Mouse (Mus musculus) limb, embryonic 14.5 days (tissue): ENCODE results near the gene Cdpf1. TPM values are rescaled to one million over a fixed set of nuclear protein-coding genes. Genes with fewer than 3 reads are reported as not detected.

Source experiments
- ATAC-seq: fragments of 200-750 bp; cut with Nextera tagmentation; 2 replicates; pipeline ENCODE4 v1.8.0; 2017; ENCODE audit warnings: low read depth, moderate number of reproducible peaks, moderate TSS enrichment; ENCODE audit not compliant: low FRiP score
- DNase-seq: peaks from one replicate; pipeline ENCODE4 v3.0.0-alpha.2; 2015; ENCODE audit warnings: low spot score
- H3K27ac ChIP-seq: fragments of 300-500 bp; sonication (generic); replicated peaks from 2 replicates; pipeline ENCODE4 v1.5.1; 2014; ENCODE audit warnings: low read depth, mild to moderate bottlenecking, low read length, moderate library complexity, mixed read lengths
- H3K27me3 ChIP-seq: fragments of 300-500 bp; sonication (generic); 2 replicates; pipeline ENCODE4 v1.6.1; 2014; ENCODE audit warnings: low read length, mixed read lengths; ENCODE audit not compliant: control insufficient read depth, insufficient read depth
- H3K36me3 ChIP-seq: fragments of 300-500 bp; sonication (generic); 2 replicates; pipeline ENCODE4 v1.6.1; 2014; ENCODE audit warnings: mild to moderate bottlenecking, low read length, moderate library complexity, mixed read lengths; ENCODE audit not compliant: control insufficient read depth, insufficient read depth
- H3K4me1 ChIP-seq: fragments of 300-500 bp; sonication (generic); 2 replicates; pipeline ENCODE4 v1.6.1; 2014; ENCODE audit warnings: antibody characterized with exemption, low read length, mixed read lengths; ENCODE audit not compliant: control insufficient read depth, insufficient read depth
- H3K4me2 ChIP-seq: fragments of 300-500 bp; sonication (generic); replicated peaks from 2 replicates; pipeline ENCODE4 v1.6.1; 2014; ENCODE audit warnings: low read depth, mild to moderate bottlenecking, low read length, moderate library complexity; ENCODE audit not compliant: severe bottlenecking
- H3K4me3 ChIP-seq: fragments of 300-500 bp; sonication (generic); replicated peaks from 2 replicates; pipeline ENCODE4 v1.5.1; 2014; ENCODE audit warnings: low read length
- H3K9ac ChIP-seq: fragments of 300-500 bp; sonication (generic); 2 replicates; pipeline ENCODE4 v1.6.1; 2014; ENCODE audit warnings: mild to moderate bottlenecking, low read depth, low read length, moderate library complexity; ENCODE audit not compliant: severe bottlenecking
- H3K9me3 ChIP-seq: fragments of 300-500 bp; sonication (generic); 2 replicates; pipeline ENCODE4 v1.6.1; 2016; ENCODE audit warnings: low read length; ENCODE audit not compliant: control insufficient read depth
- POLR2A ChIP-seq: fragments of 200-500 bp; IDR thresholded peaks from 2 replicates; pipeline ENCODE4 v1.8.0; 2012; ENCODE audit warnings: inconsistent platforms, mild to moderate bottlenecking, moderate library complexity, borderline replicate concordance; ENCODE audit not compliant: insufficient read depth, insufficient read length; ENCODE audit errors: extremely low read depth
- WGBS: fragments of 180-500 bp; shearing (Covaris S2); extraction: QIAGEN DNeasy Blood & Tissue Kit; methylation state at CpG from one replicate; pipeline ENCODE4 v1.1.7; 2014; 5-methylcytosine and 5-hydroxymethylcytosine counted together
- polyA plus RNA-seq, 2 experiments: library from polyadenylated mRNA; depleted of rRNA in 1 of 2; stranded (reverse) in 1 of 2; unstranded in 1 of 2; fragments of >200 nt; fragmentation: Nextera tagmentation in 1 of 2; extraction: Ambion mirVana in 1 of 2; gene quantifications; 2 replicates each; pipeline versions ENCODE4 v1.2.1 to v1.2.3; 2012 to 2014

Cdpf1 gene
- polyA plus RNA-seq, 2 experiments, result 25.0 to 32.5 TPM

DNA sequence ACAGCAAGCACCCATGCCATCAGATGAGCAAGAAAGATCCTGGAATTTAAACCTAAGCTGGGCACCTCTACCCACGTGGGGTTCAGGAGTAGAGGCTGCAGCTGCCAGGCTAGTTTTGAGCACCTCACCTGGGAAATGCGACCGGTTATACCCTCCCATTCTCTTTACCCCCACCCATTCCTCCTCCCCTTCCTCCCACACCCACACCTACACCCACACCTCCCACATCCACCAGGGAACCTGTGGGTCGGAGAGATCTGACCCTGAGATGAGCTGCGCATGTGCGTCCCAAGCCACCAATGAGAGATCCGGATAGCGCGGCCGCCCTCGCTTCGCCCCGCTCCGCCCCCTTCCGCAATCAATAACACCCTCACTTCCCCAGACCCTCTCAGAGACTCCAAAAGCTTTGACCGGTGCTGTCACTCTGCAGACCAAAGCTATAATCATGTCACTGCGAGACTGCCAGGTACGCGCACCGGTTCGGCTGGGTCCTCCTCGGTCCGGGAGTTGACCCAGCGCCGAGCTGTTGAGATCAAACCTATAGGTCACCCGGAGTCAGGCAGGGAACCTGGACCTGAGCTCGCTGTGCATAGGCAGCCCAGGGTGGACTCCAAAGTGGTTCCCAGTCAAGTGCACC, 20.6 kb upstream of the Cdpf1 start, which contains the start of gene Ttc38:
Gene Ttc38 (plus strand): TSS at position 353 of the 637 bp plus-strand sequence.
- under 1% methylated on average over 27 of the region's 27 CpGs for WGBS

DNA sequence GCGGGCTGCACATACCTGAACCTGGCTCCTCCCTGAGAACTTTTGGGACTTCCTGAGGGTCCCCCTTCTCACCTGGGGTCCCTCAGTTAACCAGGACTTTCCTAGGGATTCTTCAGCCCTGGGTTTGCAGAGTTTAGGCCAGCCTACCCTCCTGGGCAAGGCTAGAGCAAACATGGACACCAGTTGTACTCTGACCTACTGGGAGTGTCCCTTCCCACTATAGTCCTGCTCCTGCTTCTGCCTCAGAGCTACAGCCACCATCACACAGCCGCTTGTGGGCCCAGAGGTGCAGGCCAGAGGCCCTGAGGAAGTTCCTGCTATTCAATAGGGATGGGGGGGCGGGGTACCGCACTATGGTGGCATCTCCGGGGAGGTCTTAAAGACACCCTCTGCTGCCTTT, 18.0 kb upstream of the Cdpf1 start:
- no peak for DNase-seq
- Histone ChIP-seq H3K27ac (no peak overlapping the region), H3K36me3 (no peaks in the 10 kb centered on the region), H3K27me3 (no peaks in the 10 kb centered on the region), H3K9ac (no peak overlapping the region), H3K4me2 (no peak overlapping the region), H3K4me3 (no peak overlapping the region), H3K4me1 (peaks cover 8% of the 10 kb centered on the region), H3K9me3 (no peaks in the 10 kb centered on the region)
- no peak for TF ChIP-seq POLR2A
- no peak for ATAC-seq
- 67% methylated on average over 5 of the region's 5 CpGs for WGBS

More for the DNA sequence above, 20.6 kb upstream of the Cdpf1 start, which contains the start of gene Ttc38:
- Histone ChIP-seq H3K9ac (peak within 1 kb of the TSS; percentile 52), H3K4me1 (peaks cover 8% of the 10 kb centered on the region), H3K36me3 (0 out of 2 replicates have a peak, but pooled peaks cover 5% of the 10 kb centered on the region), H3K4me2 (peak within 1 kb of the TSS; percentile 69), H3K27me3 (no peaks in the 10 kb centered on the region), H3K27ac (no peak within 1 kb of the TSS), H3K9me3 (no peaks in the 10 kb centered on the region), H3K4me3 (peak within 1 kb of the TSS; percentile 45)
- TF ChIP-seq POLR2A, result 0 out of 2 replicates have a peak, but pooled peaks have one; percentile 19
- peak; percentile 94 for ATAC-seq
- peak; percentile 72 for DNase-seq

DNA sequence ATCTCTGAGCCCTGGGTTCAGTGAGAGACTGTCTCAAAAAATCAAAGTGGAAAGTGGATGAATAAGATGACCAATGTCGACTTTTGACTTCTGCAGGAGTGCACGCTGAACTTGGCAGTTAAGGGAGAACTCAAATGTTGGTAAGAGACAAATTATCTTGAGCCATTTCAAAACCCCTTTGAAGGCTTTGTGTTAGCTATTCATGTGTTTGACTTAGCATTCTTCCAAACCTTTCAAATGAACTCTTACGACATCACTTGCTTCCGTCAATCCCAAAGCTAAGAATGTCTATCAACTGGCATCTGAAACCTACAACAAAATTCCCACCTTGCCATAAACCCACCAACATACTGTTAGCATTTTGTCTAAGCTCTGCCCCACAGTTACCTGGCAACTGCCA, 16.6 kb upstream of the Cdpf1 start:
- no peak overlapping the region for H3K27ac ChIP-seq
- DNase-seq (no peak), ATAC-seq (no peak)
- WGBS, result 86% methylated on average over 4 of the region's 4 CpGs
- no peak overlapping the region for H3K4me2 ChIP-seq
- TF ChIP-seq POLR2A, result no peak
- peaks cover 8% of the 10 kb centered on the region for H3K4me1 ChIP-seq
- H3K9me3 ChIP-seq, result no peaks in the 10 kb centered on the region
- no peaks in the 10 kb centered on the region for H3K27me3 ChIP-seq
- H3K9ac ChIP-seq, result no peak overlapping the region
- H3K36me3 ChIP-seq, result no peaks in the 10 kb centered on the region
- H3K4me3 ChIP-seq, result no peak overlapping the region

DNA sequence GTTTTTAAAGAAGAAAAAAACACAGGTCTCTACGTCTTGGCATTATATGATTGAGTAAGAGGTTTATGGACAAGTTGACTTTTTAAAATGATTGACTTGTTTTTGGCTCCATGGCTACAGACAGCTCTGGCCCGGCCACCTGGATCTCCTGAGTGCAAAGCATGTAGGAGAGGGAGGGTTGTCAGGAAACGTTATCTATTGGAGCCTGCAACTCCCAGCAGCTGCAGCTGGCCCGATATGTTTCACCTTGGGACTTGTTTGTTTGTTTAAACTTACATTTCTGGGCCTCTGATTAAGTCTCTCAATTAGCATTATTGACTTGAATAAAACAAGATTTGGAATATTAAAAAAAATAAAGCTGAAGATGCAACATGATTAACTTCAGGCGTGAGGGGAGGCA, 15.2 kb upstream of the Cdpf1 start:
- H3K4me2 ChIP-seq, result no peak overlapping the region
- H3K4me1 ChIP-seq, result 0 out of 2 replicates have a peak, but pooled peaks cover 2% of the 10 kb centered on the region
- 63% methylated on average over 5 of the region's 5 CpGs for WGBS
- no peaks in the 10 kb centered on the region for H3K27me3 ChIP-seq
- no peak overlapping the region for H3K9ac ChIP-seq
- no peak overlapping the region for H3K4me3 ChIP-seq
- TF ChIP-seq POLR2A, result no peak
- no peaks in the 10 kb centered on the region for H3K36me3 ChIP-seq
- H3K27ac ChIP-seq, result no peak overlapping the region
- DNase-seq (no peak), ATAC-seq (no peak)
- H3K9me3 ChIP-seq, result no peaks in the 10 kb centered on the region

DNA sequence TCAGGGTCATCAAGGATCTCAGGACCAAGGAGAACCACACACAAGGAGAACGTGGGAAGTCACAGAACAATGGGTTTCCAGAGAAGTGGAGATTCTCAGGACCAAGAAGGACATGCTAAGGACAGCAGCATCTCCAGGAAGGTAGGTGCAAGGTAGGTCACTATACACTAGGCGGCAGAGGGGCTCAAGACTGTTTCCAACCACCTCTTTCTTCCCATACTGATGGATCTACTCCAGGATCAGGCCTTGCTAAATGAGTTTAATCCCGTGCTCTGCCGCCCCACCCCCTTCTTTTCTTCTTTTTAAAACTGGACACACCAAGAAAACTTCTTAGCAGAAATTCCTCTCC, 10.5 kb upstream of the Cdpf1 start:
- no peak for DNase-seq
- no peak overlapping the region for H3K27ac ChIP-seq
- no peaks in the 10 kb centered on the region for H3K4me1 ChIP-seq
- no peaks in the 10 kb centered on the region for H3K36me3 ChIP-seq
- H3K9me3 ChIP-seq, result no peaks in the 10 kb centered on the region; the same call in 1 of the 2 replicates
- 0 out of 2 replicates have a peak, but pooled peaks cover 5% of the 10 kb centered on the region for H3K27me3 ChIP-seq
- 8% methylated on average over 4 of the region's 4 CpGs for WGBS
- peak; percentile 74; the same call in 1 of the 2 replicates for ATAC-seq
- no peak for TF ChIP-seq POLR2A
- peak overlapping the region; percentile 96 for H3K4me2 ChIP-seq
- peak overlapping the region; percentile 49 for H3K4me3 ChIP-seq
- H3K9ac ChIP-seq, result peak overlapping the region; percentile 81
